Mouse (Mus musculus) thymus, postnatal 0 days (tissue): ENCODE results near the gene Rnf26. TPM values are rescaled to one million over a fixed set of nuclear protein-coding genes. Genes with fewer than 3 reads are reported as not detected.

ENCODE experiments used
- DNase-seq: peaks from one replicate; pipeline ENCODE4 v3.0.0-alpha.2; 2015; ENCODE audit warnings: low spot score
- polyA plus RNA-seq: library from polyadenylated mRNA; unstranded; fragments of >200 nt; fragmentation: Nextera tagmentation; extraction: Ambion mirVana; gene quantifications from 2 replicates; pipeline ENCODE4 v1.2.1, GENCODE M21; 2015

Rnf26 gene
- polyA plus RNA-seq, 1 experiment from 2014 or later = 53.4 TPM

DNA sequence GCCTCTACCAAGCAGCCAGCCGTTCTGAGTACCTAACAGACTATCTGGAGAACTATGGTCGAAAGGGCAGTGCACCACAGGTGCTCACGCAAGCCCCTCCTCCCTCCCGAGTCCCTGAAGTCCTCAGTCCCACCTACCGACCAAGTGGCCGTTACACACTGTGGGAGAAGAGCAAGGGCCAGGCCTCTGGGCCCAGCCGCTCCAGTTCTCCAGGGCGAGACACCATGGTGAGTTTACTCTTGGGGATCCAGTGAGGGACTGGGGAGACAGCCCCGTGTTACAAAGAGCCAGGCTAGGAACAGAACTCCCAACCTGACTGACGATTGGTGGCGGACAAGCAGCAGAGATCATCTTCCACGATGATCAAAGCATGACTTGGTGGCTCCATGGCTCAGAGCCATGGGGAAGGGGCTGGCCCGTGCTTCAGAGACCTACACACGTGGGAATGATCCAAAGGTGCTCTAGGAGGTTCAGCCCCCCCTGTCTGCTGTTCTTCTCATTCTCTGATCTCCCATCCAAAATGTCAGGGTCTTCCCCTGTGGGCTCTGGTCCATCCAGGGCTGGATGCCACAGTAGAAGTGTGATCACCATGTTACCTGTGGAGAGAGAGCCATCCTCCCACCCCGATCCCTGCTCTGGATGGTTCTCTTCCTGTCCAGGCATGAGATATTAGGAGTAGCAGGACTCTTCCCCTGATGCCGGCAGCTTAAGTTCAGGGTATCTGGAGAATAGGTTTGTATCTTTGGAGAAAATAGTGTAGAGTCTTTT is 37.1 kb downstream of the Rnf26 start:
- no peak for DNase-seq

DNA sequence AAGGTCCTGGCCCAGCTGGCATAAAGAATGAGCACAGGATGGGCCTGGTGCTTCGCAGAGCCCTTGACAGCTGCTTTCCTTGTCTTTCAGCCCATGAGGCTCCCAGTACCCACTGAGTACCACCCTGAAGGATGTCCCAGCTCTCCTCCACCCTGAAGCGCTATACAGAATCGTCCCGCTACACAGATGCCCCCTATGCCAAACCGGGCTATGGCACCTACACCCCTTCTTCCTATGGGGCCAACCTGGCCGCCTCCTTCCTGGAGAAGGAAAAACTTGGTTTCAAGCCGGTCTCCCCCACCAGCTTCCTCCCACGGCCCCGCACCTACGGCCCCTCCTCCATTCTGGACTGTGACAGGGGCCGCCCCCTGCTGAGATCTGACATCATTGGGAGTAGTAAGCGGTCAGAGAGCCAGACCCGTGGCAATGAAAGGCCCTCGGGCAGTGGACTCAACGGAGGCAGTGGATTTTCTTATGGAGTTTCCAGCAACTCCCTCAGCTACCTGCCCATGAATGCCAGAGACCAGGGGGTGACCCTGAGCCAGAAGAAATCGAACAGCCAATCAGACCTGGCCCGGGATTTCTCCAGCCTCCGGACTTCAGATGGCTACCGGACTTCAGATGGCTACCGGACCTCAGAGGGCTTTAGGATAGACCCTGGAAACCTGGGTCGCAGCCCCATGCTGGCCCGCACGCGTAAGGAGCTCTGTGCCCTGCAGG is 37.9 kb downstream of the Rnf26 start:
- DNase-seq = no peak

DNA sequence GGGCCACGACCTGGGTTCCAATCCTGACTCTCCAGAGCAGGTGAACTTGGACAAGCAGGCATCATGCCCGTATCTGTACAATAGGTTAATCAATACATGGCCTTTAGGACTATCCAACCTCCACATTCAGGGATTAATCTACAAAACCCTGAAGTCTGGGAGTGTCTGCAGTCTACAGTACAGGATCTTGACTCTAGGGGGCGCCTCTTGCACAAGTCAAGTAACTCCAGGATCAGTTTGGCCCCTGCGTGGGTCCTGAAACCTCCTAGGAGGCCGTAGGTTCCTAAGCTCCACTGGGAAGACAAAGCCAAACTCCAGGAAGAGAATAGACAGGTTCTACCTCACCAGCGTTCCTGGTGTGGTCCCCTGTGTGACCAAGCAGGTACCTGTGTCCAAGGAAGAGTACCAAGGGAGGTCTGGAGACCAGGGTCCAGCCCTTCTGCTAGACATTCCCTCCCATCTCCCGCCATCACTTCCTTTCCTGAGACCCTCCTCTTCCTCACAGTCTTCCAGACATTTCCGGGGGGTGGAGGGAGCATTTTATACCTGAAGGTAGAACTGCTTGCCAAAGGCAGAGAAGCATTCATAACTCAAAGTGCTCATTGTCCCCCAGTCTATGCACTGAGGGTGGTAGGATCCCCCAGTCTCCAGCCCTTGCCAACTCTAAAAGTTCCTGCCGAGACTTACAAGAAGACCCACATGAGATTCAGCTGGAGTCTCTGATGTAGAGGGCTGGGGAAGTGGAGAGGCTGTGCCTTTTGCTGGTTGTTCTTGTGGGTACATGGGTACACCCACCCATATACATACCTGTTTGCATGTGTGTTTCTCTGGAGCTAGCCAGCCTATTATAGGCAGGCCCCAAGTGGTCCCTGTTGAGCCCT is 38.7 kb downstream of the Rnf26 start:
- peak; percentile 62 for DNase-seq

DNA sequence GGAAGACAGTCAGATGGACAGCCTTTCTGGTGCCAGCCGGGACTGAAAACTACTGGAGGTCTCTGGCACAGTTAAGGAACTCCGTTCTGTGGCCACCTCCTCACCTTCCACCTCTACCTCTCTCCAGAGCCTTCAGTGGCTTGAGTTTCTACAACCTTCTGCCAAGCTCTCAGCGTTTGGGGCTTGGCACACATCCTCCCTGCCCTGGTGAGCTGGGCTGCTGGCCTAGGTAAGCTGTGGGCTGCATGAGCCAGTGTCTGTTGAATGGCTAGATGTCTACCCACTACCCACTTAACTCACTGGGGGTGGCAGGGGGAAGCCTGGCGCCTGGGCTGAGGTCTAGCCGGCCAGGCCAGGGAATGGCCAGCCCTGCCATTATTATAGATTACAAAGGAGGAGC is 40.2 kb downstream of the Rnf26 start:
- no peak for DNase-seq

DNA sequence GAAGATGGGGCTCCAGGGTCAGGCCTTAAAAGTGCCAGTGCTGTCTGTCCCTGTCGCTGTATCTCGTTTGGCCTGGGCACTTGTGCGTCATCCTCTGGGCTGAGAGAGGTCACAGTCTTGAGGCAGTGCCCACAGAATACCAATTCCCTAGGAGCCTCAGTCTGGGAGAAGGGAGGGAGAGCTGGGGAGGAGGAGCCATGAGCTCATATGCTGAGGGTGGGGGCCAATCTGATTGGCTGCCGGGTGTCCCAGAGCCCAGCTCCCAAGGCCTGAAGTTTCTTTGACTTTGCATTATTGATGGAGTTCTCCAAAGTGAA is 40.8 kb downstream of the Rnf26 start:
- no peak for DNase-seq

DNA sequence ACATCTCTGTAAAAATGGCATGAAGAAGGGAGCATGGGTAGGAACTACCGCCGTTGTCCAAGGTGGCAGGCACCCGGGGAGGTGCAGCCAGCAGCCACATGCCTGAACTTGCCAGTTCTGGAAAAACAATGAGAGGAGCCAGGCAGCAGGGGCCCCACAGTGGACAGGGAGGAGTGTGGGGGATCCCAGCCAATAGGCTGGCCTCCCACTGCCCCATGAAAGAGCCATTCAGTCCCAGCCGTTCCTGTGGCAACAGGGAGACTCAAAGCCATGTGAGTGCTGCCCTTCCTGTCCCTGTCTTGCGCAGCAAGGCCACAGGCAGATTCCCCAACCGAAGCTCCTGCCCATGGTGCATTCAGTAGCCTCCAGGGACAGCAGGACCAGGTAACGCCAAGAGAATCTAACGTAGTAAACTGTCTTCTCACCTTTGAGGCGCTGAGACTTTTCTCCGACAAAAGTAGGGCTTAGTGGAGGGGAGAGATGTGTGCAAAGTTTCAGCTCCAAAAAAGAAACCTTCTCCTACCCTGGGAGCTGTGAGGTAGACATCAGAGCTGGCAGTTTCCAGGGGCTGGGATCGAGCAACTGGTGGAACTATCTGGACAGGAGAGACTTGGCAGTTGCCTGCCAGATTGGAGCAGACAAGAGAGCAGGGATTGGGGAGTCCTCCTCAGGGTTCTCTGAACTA is 41.3 kb downstream of the Rnf26 start:
- no peak for DNase-seq

DNA sequence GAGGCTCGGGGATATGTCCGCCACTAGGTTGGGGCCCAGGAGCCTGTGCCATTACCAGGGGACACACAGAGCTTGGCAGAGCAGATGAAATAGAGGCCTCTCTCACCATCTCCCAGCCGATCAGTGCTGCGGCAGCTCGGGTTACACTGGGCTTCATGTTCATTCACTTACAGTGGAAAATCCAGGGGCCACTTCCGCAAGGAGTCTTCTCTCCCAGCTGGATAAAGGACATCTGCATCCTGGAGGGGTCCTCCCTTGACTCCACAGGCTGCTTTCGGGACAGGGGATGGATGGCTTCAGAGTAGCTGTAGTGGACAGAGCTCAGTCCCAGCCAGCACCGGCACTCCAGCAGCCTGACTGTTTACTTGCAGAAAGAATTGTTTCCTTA is 42.5 kb downstream of the Rnf26 start:
- no peak for DNase-seq

GRCm38 (mm10) chr9:44070113-44070843 is 43.0 kb downstream of the Rnf26 start:
- peak; percentile 41 for DNase-seq

GRCm38 (mm10) chr9:44069252-44069651 is 44.1 kb downstream of the Rnf26 start:
- DNase-seq = no peak

DNA sequence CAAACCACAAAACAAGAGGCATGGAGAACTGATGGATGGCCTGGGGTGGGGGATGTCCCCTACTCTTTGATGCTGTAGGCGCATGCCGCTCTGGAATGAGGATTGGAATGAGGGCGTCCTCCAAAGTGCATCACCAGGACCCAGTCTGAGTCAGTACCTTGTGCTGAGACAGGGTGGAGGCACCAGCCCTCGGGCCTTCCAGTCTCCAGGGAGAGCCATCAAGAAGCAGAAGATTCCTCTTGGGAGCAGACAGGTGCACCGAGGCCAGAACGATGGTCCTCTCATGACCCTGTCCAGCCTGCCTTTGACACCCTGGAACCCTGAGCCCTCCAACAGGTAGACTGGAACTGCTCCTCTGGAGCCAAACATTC is 45.4 kb downstream of the Rnf26 start:
- no peak for DNase-seq

DNA sequence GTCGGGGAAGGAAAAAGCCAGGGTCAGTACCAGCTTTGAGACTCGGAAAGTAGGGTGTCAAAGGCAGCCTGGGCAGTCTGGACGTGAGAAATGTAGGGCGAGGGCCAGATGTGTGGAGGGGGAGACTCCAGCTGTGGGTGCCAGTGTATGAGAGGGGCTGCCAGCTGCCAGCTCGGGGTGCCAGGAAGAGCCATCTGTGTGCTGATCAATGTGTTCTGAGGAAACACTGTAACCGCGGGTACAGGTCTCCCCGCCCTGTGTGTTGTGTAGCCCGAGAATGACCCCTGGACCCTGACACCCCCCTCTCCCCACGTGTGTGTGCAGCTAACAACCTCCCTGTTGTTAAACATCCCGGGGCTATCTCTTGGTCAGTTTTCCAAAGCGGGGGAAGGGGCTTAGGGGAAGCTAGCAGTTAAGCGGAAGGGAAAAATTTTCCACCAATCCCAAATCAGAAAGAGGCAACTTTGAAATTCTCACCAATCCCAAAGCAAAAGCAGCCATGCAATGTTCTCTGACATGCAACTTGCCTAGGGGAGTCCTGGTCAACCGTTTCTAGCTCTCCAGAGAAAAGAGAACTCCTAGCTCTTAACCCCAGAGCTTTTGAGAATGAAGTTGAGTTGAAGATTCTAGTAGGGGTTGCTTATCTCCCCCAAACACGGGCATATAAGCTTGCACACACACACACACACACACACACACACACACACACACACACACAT is 45.9 kb downstream of the Rnf26 start:
- peak; percentile 79 for DNase-seq

DNA sequence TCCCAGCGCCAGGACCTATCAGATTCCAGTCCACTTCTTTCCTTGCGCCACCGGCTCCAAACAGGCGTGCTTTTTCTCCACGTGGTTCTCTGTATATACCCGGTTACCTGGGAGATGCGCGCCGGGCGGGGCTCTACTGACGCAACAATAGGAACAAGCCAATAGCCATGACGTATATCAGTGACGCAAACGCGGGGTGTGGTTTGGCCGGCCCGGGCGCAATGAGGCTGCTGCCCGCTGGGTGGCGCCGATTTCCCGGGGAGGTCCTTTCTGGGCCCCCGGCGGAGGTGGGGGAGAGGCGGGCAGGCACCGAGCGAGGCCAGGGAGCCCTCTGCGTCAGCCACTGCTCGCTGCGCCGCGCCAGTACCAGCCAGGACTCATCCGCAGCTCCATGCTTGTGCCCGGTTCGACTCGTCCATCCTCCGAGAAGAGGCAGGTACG is 46.5 kb downstream of the Rnf26 start, which contains the start of gene Usp2:
Usp2 (plus strand) TSS at position 237 of the 441 bp plus-strand sequence.
- peak; percentile 97 for DNase-seq

DNA sequence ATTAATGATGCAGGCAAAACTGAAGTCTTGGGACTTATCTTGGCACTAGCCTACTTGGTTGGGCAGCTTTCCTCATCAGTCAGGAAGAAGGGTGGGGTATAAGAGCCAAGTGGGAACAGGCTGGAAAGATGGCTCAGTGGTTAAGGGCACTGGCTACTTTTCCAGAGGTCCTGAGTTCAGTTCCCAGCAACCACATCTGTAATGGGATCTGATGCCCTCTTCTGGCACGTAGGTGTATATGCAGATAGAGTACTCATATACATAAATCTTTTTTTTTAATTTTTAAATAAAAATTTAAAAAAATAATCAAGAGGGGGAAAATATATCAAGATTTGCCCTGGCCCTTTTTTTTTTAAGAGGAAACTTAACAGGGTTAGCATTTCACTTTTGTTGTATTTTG is 48.1 kb downstream of the Rnf26 start:
- no peak for DNase-seq

DNA sequence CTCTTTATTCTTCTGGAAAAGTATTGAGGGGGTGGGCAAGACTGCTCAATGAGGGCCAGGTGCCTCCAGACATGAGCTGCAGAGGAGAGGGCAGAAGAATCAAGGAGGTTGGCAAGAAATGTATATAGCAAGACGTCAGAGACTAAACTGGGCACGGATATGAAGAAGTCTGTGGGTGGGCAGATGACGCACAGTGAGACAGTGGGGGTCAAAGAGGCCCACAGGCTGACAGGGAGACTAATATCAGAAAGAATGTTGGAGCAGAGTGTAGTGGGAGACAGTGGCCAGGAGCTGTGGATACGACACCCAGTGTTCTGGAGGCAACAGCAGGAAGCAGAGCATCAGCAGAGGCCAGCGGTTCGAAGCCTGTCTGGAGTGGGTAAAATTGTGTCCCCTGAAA is 54.7 kb downstream of the Rnf26 start:
- no peak for DNase-seq

GRCm38 (mm10) chr9:44053936-44054335 is 59.4 kb downstream of the Rnf26 start:
- DNase-seq = no peak

DNA sequence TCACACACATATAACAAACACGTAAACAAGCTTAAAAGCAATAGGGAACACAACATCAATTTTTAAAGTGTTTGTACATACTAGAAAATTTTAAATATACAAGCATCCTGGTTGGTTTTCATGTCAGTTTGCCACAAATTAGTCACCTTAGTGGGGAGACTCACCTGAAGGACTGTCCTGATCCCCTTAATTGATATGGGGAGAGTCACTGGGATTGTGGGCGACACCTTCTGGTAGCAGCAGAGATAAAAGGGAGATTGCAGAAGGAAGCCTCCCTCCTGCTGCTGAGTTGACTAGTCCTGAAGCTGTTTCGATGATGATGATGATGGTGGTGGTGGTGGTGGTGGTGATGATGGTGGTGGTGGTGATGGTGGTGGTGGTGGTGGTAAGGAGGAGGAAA is 60.5 kb downstream of the Rnf26 start:
- DNase-seq = no peak

GRCm38 (mm10) chr9:44049381-44050165 is 63.7 kb downstream of the Rnf26 start:
- no peak for DNase-seq

DNA sequence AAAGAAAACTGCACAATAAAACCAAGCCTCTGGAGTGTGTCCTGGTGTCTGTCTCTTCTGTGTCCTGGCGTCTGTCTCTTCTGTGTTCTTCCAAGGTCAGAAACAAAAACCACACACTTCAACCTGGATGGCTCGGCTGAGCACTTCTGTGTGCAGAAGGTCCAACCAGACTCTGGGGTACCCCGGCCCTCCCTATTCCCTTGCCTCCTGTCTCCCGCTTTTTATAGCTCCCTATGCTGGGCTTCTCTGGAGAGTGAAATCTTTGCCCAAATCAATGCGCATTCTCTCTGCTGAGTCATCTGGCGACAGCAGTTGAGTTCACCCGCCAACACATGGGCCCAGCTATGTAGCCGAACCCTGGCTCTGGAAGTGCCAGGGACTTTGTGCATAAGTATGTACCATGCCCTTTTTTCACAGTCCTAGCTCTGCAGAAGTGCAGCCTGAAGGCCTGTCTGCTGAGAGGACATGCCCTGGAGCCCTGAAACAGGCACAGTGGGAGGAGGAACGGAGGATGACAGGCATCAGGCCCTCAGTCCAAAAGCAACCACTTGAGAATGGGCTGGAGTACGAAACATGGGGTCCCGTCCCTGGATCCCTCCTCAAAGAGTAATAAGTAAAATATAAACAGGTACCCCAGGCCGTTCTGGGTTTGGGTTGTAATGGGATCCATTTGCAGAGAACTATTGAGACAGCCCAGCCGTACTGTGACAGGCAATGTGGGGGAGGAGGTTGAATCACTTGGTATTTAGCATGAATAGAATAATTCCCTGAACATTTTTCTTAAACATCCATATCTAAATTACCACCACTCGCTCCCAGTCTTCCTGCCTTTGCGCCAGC is 64.6 kb downstream of the Rnf26 start:
- DNase-seq = no peak
